17 mouse cellular contexts compared by ENCODE assay signal in the genomic region with DNA sequence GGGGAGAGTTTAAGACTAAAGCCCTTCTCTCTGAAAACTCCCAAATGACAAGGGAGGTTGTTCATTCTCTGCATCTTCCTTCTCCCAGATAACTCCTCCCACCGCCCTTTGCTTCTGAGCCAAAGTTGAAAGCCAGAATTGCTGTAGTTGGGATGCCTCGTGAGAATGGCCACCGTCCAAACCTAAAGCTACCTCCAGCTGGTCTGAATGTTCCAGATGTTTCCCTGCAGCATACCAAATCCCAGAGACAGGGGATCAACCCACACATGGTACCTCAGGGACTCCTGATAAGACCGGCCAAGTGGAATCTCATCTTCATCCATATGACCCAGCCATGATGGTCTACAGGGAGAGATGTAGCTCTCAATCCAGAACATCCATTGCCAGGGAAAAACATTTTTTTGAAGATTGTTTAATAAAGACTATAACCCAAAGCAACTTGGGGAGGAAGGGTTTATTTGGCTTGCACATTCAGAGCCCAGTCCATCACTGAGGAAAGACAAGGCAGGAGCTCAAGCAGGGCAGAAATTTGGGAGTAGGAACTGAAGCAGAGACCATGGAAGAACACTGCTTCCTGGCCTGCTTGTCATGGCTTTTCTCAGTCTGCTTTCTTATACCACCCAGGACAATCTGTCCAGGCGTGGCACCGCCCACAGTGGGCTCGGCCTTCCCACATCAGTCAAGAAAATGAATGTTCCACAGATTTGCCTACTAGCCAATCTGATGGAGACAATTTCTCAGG.
DNase-seq lines count a peak whose midpoint lies in the region; ATAC-seq lines count a peak whose summit lies in the region.
"Had no signal": no experiment of that assay in that cellular context is flagged by ENCODE, and none has a peak within 500 bp of the region (broad histone marks: within the 10 kb centered on the region; RNA-seq: fewer than 3 reads in every experiment).

No protein-coding gene starts in this region.

- H3K4me1 ChIP-seq in limb, embryonic 13.5 days: peaks cover 9% of the 10 kb centered on the region; the same call in 1 of the 2 replicates
- H3K4me1 ChIP-seq in limb, embryonic 10.5 days: peaks cover 3% of the 10 kb centered on the region; the same call in 1 of the 2 replicates
- no peaks in the 10 kb centered on the region for H3K4me1 ChIP-seq in forebrain, embryonic 11.5 days (replicated peaks; ENCODE audit: control insufficient read depth, insufficient read depth, low read length)
- H3K4me1 ChIP-seq in forebrain, embryonic 15.5 days: peaks cover 2% of the 10 kb centered on the region; the same call in 1 of the 2 replicates
- H3K4me1 ChIP-seq: neural tube, embryonic 15.5 days had no signal

- 79% methylated on average over 7 of the region's 7 CpGs for WGBS in limb, embryonic 13.5 days
- 88% methylated on average over 7 of the region's 7 CpGs for WGBS in limb, embryonic 10.5 days
- WGBS in forebrain, embryonic 11.5 days: 95% methylated on average over 7 of the region's 7 CpGs
- 91% methylated on average over 7 of the region's 7 CpGs for WGBS in forebrain, embryonic 15.5 days

- H3K9me3 ChIP-seq in limb, embryonic 13.5 days: 0 out of 2 replicates have a peak, but pooled peaks cover 4% of the 10 kb centered on the region
- no peaks in the 10 kb centered on the region for H3K9me3 ChIP-seq in limb, embryonic 10.5 days (replicated peaks)
- no peaks in the 10 kb centered on the region for H3K9me3 ChIP-seq in forebrain, embryonic 11.5 days (ENCODE audit: control insufficient read depth, low read length)
- no peaks in the 10 kb centered on the region for H3K9me3 ChIP-seq in forebrain, embryonic 15.5 days
- H3K9me3 ChIP-seq: embryonic facial prominence, embryonic 13.5 days; neural tube, embryonic 15.5 days had no signal

- H3K4me2 ChIP-seq in limb, embryonic 13.5 days (replicated peaks): no peak overlapping the region
- H3K4me2 ChIP-seq in forebrain, embryonic 11.5 days (ENCODE audit: low read depth, low read length, severe bottlenecking): no peak overlapping the region
- no peak overlapping the region for H3K4me2 ChIP-seq in forebrain, embryonic 15.5 days (replicated peaks)
- H3K4me2 ChIP-seq: embryonic facial prominence, embryonic 13.5 days; liver, embryonic 11.5 days; neural tube, embryonic 15.5 days had no signal

- no peak for DNase-seq in limb, embryonic 10.5 days (ENCODE audit: low spot score)
- peak; percentile 22 for DNase-seq in adipocyte (ENCODE audit: low spot score)
- peak; percentile 31 to 72 for DNase-seq in gastrocnemius, postnatal 4 days (ENCODE audit: low spot score in 2 of 2)
- peak; percentile 68 for DNase-seq in heart, postnatal 4 days
- no peak for DNase-seq in cerebellum, adult 11-12 months
- no peak for DNase-seq in forebrain, embryonic 11.5 days (ENCODE audit: low spot score)
- DNase-seq: adrenal gland, adult 8-10 months; cerebellum, postnatal 36 days; forebrain, postnatal 0 days; kidney, postnatal 36 days had no signal

- H3K27ac ChIP-seq in limb, embryonic 13.5 days: no peak overlapping the region
- H3K27ac ChIP-seq in limb, embryonic 10.5 days: no peak overlapping the region
- no peak overlapping the region for H3K27ac ChIP-seq in forebrain, embryonic 11.5 days (ENCODE audit: low read depth, low read length)
- no peak overlapping the region for H3K27ac ChIP-seq in forebrain, embryonic 15.5 days (replicated peaks)
- H3K27ac ChIP-seq: embryonic facial prominence, embryonic 13.5 days; neural tube, embryonic 15.5 days had no signal

- no peak overlapping the region for H3K9ac ChIP-seq in limb, embryonic 13.5 days
- H3K9ac ChIP-seq in forebrain, embryonic 11.5 days (ENCODE audit: low read length): no peak overlapping the region
- no peak overlapping the region for H3K9ac ChIP-seq in forebrain, embryonic 15.5 days (replicated peaks)
- H3K9ac ChIP-seq: embryonic facial prominence, embryonic 13.5 days; forebrain, postnatal 0 days; neural tube, embryonic 15.5 days had no signal

- H3K4me3 ChIP-seq in limb, embryonic 13.5 days: no peak overlapping the region
- H3K4me3 ChIP-seq in limb, embryonic 10.5 days: no peak overlapping the region
- H3K4me3 ChIP-seq in forebrain, embryonic 11.5 days (ENCODE audit: low read depth, low read length): no peak overlapping the region
- H3K4me3 ChIP-seq in forebrain, embryonic 15.5 days: no peak overlapping the region
- H3K4me3 ChIP-seq: embryonic facial prominence, embryonic 13.5 days; megakaryocyte, embryonic 14.5 days; neural tube, embryonic 15.5 days had no signal

- H3K36me3 ChIP-seq in limb, embryonic 13.5 days: no peaks in the 10 kb centered on the region
- no peaks in the 10 kb centered on the region for H3K36me3 ChIP-seq in limb, embryonic 10.5 days
- no peaks in the 10 kb centered on the region for H3K36me3 ChIP-seq in forebrain, embryonic 11.5 days (ENCODE audit: control insufficient read depth, insufficient read depth, low read length)
- H3K36me3 ChIP-seq in forebrain, embryonic 15.5 days: no peaks in the 10 kb centered on the region
- H3K36me3 ChIP-seq: embryonic facial prominence, embryonic 13.5 days; neural tube, embryonic 15.5 days had no signal

- H3K27me3 ChIP-seq in limb, embryonic 13.5 days: no peaks in the 10 kb centered on the region
- no peaks in the 10 kb centered on the region for H3K27me3 ChIP-seq in limb, embryonic 10.5 days (ENCODE audit: low read depth, poor library complexity, severe bottlenecking)
- H3K27me3 ChIP-seq in forebrain, embryonic 11.5 days (ENCODE audit: control insufficient read depth, insufficient read depth, low read length): no peaks in the 10 kb centered on the region
- no peaks in the 10 kb centered on the region for H3K27me3 ChIP-seq in forebrain, embryonic 15.5 days
- H3K27me3 ChIP-seq: embryonic facial prominence, embryonic 13.5 days; megakaryocyte, embryonic 14.5 days; neural tube, embryonic 15.5 days had no signal

- peak; percentile 45; the same call in 1 of the 2 replicates for ATAC-seq in limb, embryonic 13.5 days (ENCODE audit: low FRiP score, low read depth)
- no peak for ATAC-seq in forebrain, embryonic 11.5 days (replicated peaks; ENCODE audit: low FRiP score)
- ATAC-seq in forebrain, embryonic 15.5 days (replicated peaks): no peak
- ATAC-seq: forebrain, postnatal 0 days; inflammation-experienced regulatory T-cells, adult 6 months had no signal

Comparison
In these comparisons a context has a peak if more than half of its experiments do, and no peak if none do; other contexts are left out.
1. DNase-seq: peak in adipocyte (single experiment), gastrocnemius, postnatal 4 days (2 of 2) and heart, postnatal 4 days (single experiment); none in limb, embryonic 10.5 days (single experiment), cerebellum, adult 11-12 months (single experiment) and forebrain, embryonic 11.5 days (single experiment).